Mouse (Mus musculus) heart, postnatal 0 days (tissue): ENCODE results near the gene Tbx21. TPM values are rescaled to one million over a fixed set of nuclear protein-coding genes. Genes with fewer than 3 reads are reported as not detected.
A peak's percentile ranks its signal among the peaks of the same experiment; 100 is the strongest.

Experiments
- ATAC-seq: fragments of 200-750 bp; cut with Nextera tagmentation; 2 replicates; pipeline ENCODE4 v1.8.0; 2017; ENCODE audit warnings: low read depth, moderate number of reproducible peaks, moderate library complexity; ENCODE audit not compliant: insufficient read depth
- DNase-seq: peaks from one replicate; pipeline ENCODE4 v3.0.0-alpha.2; 2016; ENCODE audit warnings: low spot score
- H3K27ac ChIP-seq: fragments of 300-500 bp; sonication (generic); 2 replicates; pipeline ENCODE4 v1.5.1; 2014; ENCODE audit warnings: low read depth, mild to moderate bottlenecking
- H3K27me3 ChIP-seq: fragments of 300-500 bp; sonication (generic); 2 replicates; pipeline ENCODE4 v1.6.1; 2014; ENCODE audit warnings: low read length, mixed read lengths; ENCODE audit not compliant: control insufficient read depth, insufficient read depth
- H3K36me3 ChIP-seq: fragments of 300-500 bp; sonication (generic); replicated peaks from 2 replicates; pipeline ENCODE4 v1.6.1; 2014; ENCODE audit warnings: low read length, mixed read lengths; ENCODE audit not compliant: control insufficient read depth, insufficient read depth
- H3K4me1 ChIP-seq: fragments of 300-500 bp; sonication (generic); 2 replicates; pipeline ENCODE4 v1.6.1; 2014; ENCODE audit warnings: antibody characterized with exemption; ENCODE audit not compliant: control insufficient read depth, insufficient read depth
- H3K4me2 ChIP-seq: fragments of 300-500 bp; sonication (generic); 2 replicates; pipeline ENCODE4 v1.6.1; 2014; ENCODE audit warnings: low read depth, mild to moderate bottlenecking, low read length, moderate library complexity
- H3K4me3 ChIP-seq: fragments of 300-500 bp; sonication (generic); 2 replicates; pipeline ENCODE4 v1.5.1; 2014; ENCODE audit warnings: low read depth, low read length
- H3K9ac ChIP-seq: fragments of 300-500 bp; sonication (generic); replicated peaks from 2 replicates; pipeline ENCODE4 v1.6.1; 2014; ENCODE audit warnings: low read depth, low read length, mixed read lengths
- H3K9me3 ChIP-seq: fragments of 300-500 bp; sonication (generic); replicated peaks from 2 replicates; pipeline ENCODE4 v1.6.1; 2016; ENCODE audit warnings: low read length; ENCODE audit not compliant: control insufficient read depth
- CTCF ChIP-seq: IDR thresholded peaks from 2 replicates; pipeline ENCODE4 v1.5.1; 2016; ENCODE audit warnings: antibody characterized with exemption, control low read depth, low read depth
- EP300 ChIP-seq: IDR thresholded peaks from 2 replicates; pipeline ENCODE4 v1.6.1; 2016; ENCODE audit warnings: antibody characterized with exemption, low read depth
- WGBS: fragments of 180-500 bp; shearing (Covaris S2); extraction: QIAGEN DNeasy Blood & Tissue Kit; methylation state at CpG from one replicate; pipeline ENCODE4 v1.1.7; 2014; 5-methylcytosine and 5-hydroxymethylcytosine counted together
- polyA plus RNA-seq: library from polyadenylated mRNA; unstranded; fragments of >200 nt; fragmentation: Nextera tagmentation; extraction: Ambion mirVana; gene quantifications from 2 replicates; pipeline ENCODE4 v1.2.1, GENCODE M21; 2015
- total RNA-seq: library from RNA; depleted of rRNA; stranded (reverse); fragments of >200 nt; gene quantifications from 2 replicates; pipeline ENCODE4 v1.2.3, GENCODE M21; 2014; ENCODE audit warnings: low replicate concordance

Tbx21 gene
- total and polyA plus RNA-seq, 2 experiments from 2014 or later: not detected

GRCm38 (mm10) chr11:97072533-97072932 is 42.6 kb downstream of the Tbx21 start:
- DNase-seq: peak; percentile 51
- 31% methylated on average over 3 of the region's 3 CpGs for WGBS
- ATAC-seq: no peak; the same call in 1 of the 2 replicates
- no peaks in the 10 kb centered on the region for H3K9me3 ChIP-seq
- no peak overlapping the region for H3K4me3 ChIP-seq
- peaks cover 13% of the 10 kb centered on the region for H3K36me3 ChIP-seq
- no peaks in the 10 kb centered on the region for H3K4me1 ChIP-seq
- H3K9ac ChIP-seq: no peak overlapping the region
- H3K4me2 ChIP-seq: no peak overlapping the region
- peak; percentile 86 for TF ChIP-seq CTCF
- TF ChIP-seq EP300: no peak
- no peak overlapping the region for H3K27ac ChIP-seq
- no peaks in the 10 kb centered on the region for H3K27me3 ChIP-seq

GRCm38 (mm10) chr11:97071129-97071528 is 44.0 kb downstream of the Tbx21 start:
- DNase-seq (peak; percentile 86), ATAC-seq (peak; percentile 93)
- peak; percentile 79 for TF ChIP-seq EP300
- TF ChIP-seq CTCF: no peak
- Histone ChIP-seq H3K9me3 (no peaks in the 10 kb centered on the region), H3K4me2 (no peak overlapping the region), H3K36me3 (peaks cover 19% of the 10 kb centered on the region), H3K4me3 (no peak overlapping the region), H3K27me3 (no peaks in the 10 kb centered on the region), H3K9ac (no peak overlapping the region), H3K4me1 (no peaks in the 10 kb centered on the region), H3K27ac (peak overlapping the region; percentile 59)
- WGBS: 14% methylated on average over 1 of the region's 1 CpGs

GRCm38 (mm10) chr11:97069770-97070169 is 45.4 kb downstream of the Tbx21 start:
- H3K4me3 ChIP-seq: no peak overlapping the region
- WGBS: 86% methylated on average over 2 of the region's 2 CpGs
- no peak overlapping the region for H3K4me2 ChIP-seq

GRCm38 (mm10) chr11:97069333-97069732 is 45.8 kb downstream of the Tbx21 start:
- no peak overlapping the region for H3K27ac ChIP-seq
- no peaks in the 10 kb centered on the region for H3K9me3 ChIP-seq
- no peaks in the 10 kb centered on the region for H3K27me3 ChIP-seq
- H3K36me3 ChIP-seq: peaks cover 20% of the 10 kb centered on the region
- WGBS: 68% methylated on average over 1 of the region's 1 CpGs
- ATAC-seq (no peak), DNase-seq (no peak)
- H3K4me3 ChIP-seq: no peak overlapping the region
- TF ChIP-seq EP300: no peak
- TF ChIP-seq CTCF: no peak
- no peak overlapping the region for H3K9ac ChIP-seq
- H3K4me1 ChIP-seq: no peaks in the 10 kb centered on the region
- H3K4me2 ChIP-seq: no peak overlapping the region

More at GRCm38 (mm10) chr11:97069770-97070169, 45.4 kb downstream of the Tbx21 start:
- no peaks in the 10 kb centered on the region for H3K27me3 ChIP-seq
- no peaks in the 10 kb centered on the region for H3K4me1 ChIP-seq
- peaks cover 19% of the 10 kb centered on the region for H3K36me3 ChIP-seq
- no peak overlapping the region for H3K9ac ChIP-seq
- DNase-seq: no peak
- H3K9me3 ChIP-seq: no peaks in the 10 kb centered on the region
- no peak overlapping the region for H3K27ac ChIP-seq
- TF ChIP-seq EP300: no peak
- TF ChIP-seq CTCF: no peak
- ATAC-seq: no peak

GRCm38 (mm10) chr11:97066656-97067360 is 48.3 kb downstream of the Tbx21 start:
- DNase-seq (no peak), ATAC-seq (no peak)
- 60% methylated on average over 22 of the region's 22 CpGs for WGBS
- Histone ChIP-seq H3K9me3 (no peaks in the 10 kb centered on the region), H3K9ac (no peak overlapping the region), H3K4me1 (no peaks in the 10 kb centered on the region), H3K27me3 (no peaks in the 10 kb centered on the region), H3K36me3 (peaks cover 28% of the 10 kb centered on the region), H3K27ac (no peak overlapping the region), H3K4me3 (no peak overlapping the region), H3K4me2 (no peak overlapping the region)
- TF ChIP-seq CTCF: no peak
- no peak for TF ChIP-seq EP300
